Mouse (Mus musculus) intestine, postnatal 0 days (tissue): ENCODE results near the gene Adamts4. TPM values are rescaled to one million over a fixed set of nuclear protein-coding genes. Genes with fewer than 3 reads are reported as not detected.

ENCODE experiments used
- ATAC-seq: fragments of 200-750 bp; cut with Nextera tagmentation; 2 replicates; pipeline ENCODE4 v1.8.0; 2017; ENCODE audit warnings: mild to moderate bottlenecking, moderate TSS enrichment, moderate library complexity
- H3K27ac ChIP-seq: fragments of 300-500 bp; sonication (generic); 2 replicates; pipeline ENCODE4 v1.5.1; 2014; ENCODE audit warnings: mild to moderate bottlenecking, low read depth, low read length, moderate library complexity
- H3K27me3 ChIP-seq: fragments of 300-500 bp; sonication (generic); replicated peaks from 2 replicates; pipeline ENCODE4 v1.6.1; 2014; ENCODE audit warnings: low read length, mixed read lengths; ENCODE audit not compliant: control insufficient read depth, insufficient read depth
- H3K36me3 ChIP-seq: fragments of 300-500 bp; sonication (generic); 2 replicates; pipeline ENCODE4 v1.6.1; 2014; ENCODE audit warnings: mild to moderate bottlenecking, moderate library complexity; ENCODE audit not compliant: control insufficient read depth, insufficient read depth
- H3K4me1 ChIP-seq: fragments of 300-500 bp; sonication (generic); replicated peaks from 2 replicates; pipeline ENCODE4 v1.6.1; 2014; ENCODE audit warnings: antibody characterized with exemption, low read length, mixed read lengths; ENCODE audit not compliant: control insufficient read depth, insufficient read depth
- H3K4me2 ChIP-seq: fragments of 300-500 bp; sonication (generic); replicated peaks from 2 replicates; pipeline ENCODE4 v1.6.1; 2014; ENCODE audit warnings: low read depth, mild to moderate bottlenecking, moderate library complexity
- H3K4me3 ChIP-seq: fragments of 300-500 bp; sonication (generic); 2 replicates; pipeline ENCODE4 v1.5.1; 2014; ENCODE audit warnings: low read depth, low read length
- H3K9ac ChIP-seq: fragments of 300-500 bp; sonication (generic); 2 replicates; pipeline ENCODE4 v1.6.1; 2014; ENCODE audit warnings: mild to moderate bottlenecking, low read depth, low read length
- H3K9me3 ChIP-seq: fragments of 300-500 bp; sonication (generic); 2 replicates; pipeline ENCODE4 v1.6.1; 2016; ENCODE audit warnings: mixed run types; ENCODE audit not compliant: control insufficient read depth
- CTCF ChIP-seq: sonication (generic); IDR thresholded peaks from 2 replicates; pipeline ENCODE4 v1.5.1; 2016; ENCODE audit warnings: low read depth, mild to moderate bottlenecking, control low read depth, antibody characterized with exemption, moderate library complexity
- WGBS: fragments of 180-500 bp; shearing (Covaris S2); extraction: QIAGEN DNeasy Blood & Tissue Kit; methylation state at CpG from one replicate; pipeline ENCODE4 v1.1.7; 2014; 5-methylcytosine and 5-hydroxymethylcytosine counted together
- polyA plus RNA-seq: library from polyadenylated mRNA; unstranded; fragments of >200 nt; fragmentation: Nextera tagmentation; extraction: Ambion mirVana; gene quantifications from 2 replicates; pipeline ENCODE4 v1.2.1, GENCODE M21; 2015

Gene Adamts4
- polyA plus RNA-seq, 1 experiment from 2014 or later: 2.0 TPM

GRCm38 (mm10) chr1:171256937-171257548, 6.8 kb downstream of the Adamts4 start:
- Histone ChIP-seq H3K27me3 (no peaks in the 10 kb centered on the region), H3K4me2 (no peak overlapping the region), H3K27ac (no peak overlapping the region), H3K9ac (no peak overlapping the region), H3K9me3 (no peaks in the 10 kb centered on the region), H3K4me1 (no peaks in the 10 kb centered on the region), H3K4me3 (no peak overlapping the region), H3K36me3 (0 out of 2 replicates have a peak, but pooled peaks cover 3% of the 10 kb centered on the region)
- 64% methylated on average over 15 of the region's 15 CpGs for WGBS
- no peak for ATAC-seq
- TF ChIP-seq CTCF: peak; percentile 81

GRCm38 (mm10) chr1:171257781-171258180, 7.6 kb downstream of the Adamts4 start:
- no peak for ATAC-seq
- Histone ChIP-seq H3K27ac (no peak overlapping the region), H3K36me3 (0 out of 2 replicates have a peak, but pooled peaks cover 3% of the 10 kb centered on the region), H3K4me2 (no peak overlapping the region), H3K9ac (no peak overlapping the region), H3K9me3 (no peaks in the 10 kb centered on the region), H3K27me3 (no peaks in the 10 kb centered on the region), H3K4me1 (peaks cover 4% of the 10 kb centered on the region; the same call in 1 of the 2 replicates), H3K4me3 (no peak overlapping the region)
- WGBS: 88% methylated on average over 9 of the region's 9 CpGs
- TF ChIP-seq CTCF: no peak

GRCm38 (mm10) chr1:171258921-171259320, 8.7 kb downstream of the Adamts4 start:
- no peak overlapping the region for H3K4me3 ChIP-seq
- H3K27ac ChIP-seq: no peak overlapping the region
- no peak for TF ChIP-seq CTCF
- 73% methylated on average over 17 of the region's 17 CpGs for WGBS
- no peak overlapping the region for H3K4me2 ChIP-seq
- no peak overlapping the region for H3K9ac ChIP-seq
- peaks cover 4% of the 10 kb centered on the region; the same call in 1 of the 2 replicates for H3K4me1 ChIP-seq
- 0 out of 2 replicates have a peak, but pooled peaks cover 3% of the 10 kb centered on the region for H3K36me3 ChIP-seq
- H3K27me3 ChIP-seq: no peaks in the 10 kb centered on the region
- no peak for ATAC-seq
- no peaks in the 10 kb centered on the region for H3K9me3 ChIP-seq

GRCm38 (mm10) chr1:171260316-171260715, 10.1 kb downstream of the Adamts4 start:
- H3K9ac ChIP-seq: no peak overlapping the region
- H3K36me3 ChIP-seq: 0 out of 2 replicates have a peak, but pooled peaks cover 3% of the 10 kb centered on the region
- H3K4me2 ChIP-seq: no peak overlapping the region
- ATAC-seq: no peak
- H3K4me1 ChIP-seq: peaks cover 4% of the 10 kb centered on the region; the same call in 1 of the 2 replicates
- no peaks in the 10 kb centered on the region for H3K27me3 ChIP-seq
- WGBS: 57% methylated on average over 3 of the region's 3 CpGs
- no peak overlapping the region for H3K4me3 ChIP-seq
- no peak for TF ChIP-seq CTCF
- H3K27ac ChIP-seq: no peak overlapping the region
- H3K9me3 ChIP-seq: no peaks in the 10 kb centered on the region

GRCm38 (mm10) chr1:171262594-171263130, 12.4 kb downstream of the Adamts4 start:
- peak; percentile 41; the same call in 1 of the 2 replicates for ATAC-seq
- no peaks in the 10 kb centered on the region for H3K9me3 ChIP-seq
- 7% methylated on average over 8 of the region's 8 CpGs for WGBS
- H3K36me3 ChIP-seq: no peaks in the 10 kb centered on the region
- peaks cover 4% of the 10 kb centered on the region; the same call in 1 of the 2 replicates for H3K4me1 ChIP-seq
- peak overlapping the region; percentile 68; the same call in 1 of the 2 replicates for H3K27ac ChIP-seq
- no peak for TF ChIP-seq CTCF
- H3K27me3 ChIP-seq: no peaks in the 10 kb centered on the region
- H3K4me3 ChIP-seq: no peak overlapping the region
- H3K9ac ChIP-seq: no peak overlapping the region
- H3K4me2 ChIP-seq: peak overlapping the region; percentile 41

- Histone ChIP-seq H3K9me3 (no peaks in the 10 kb centered on the region), H3K4me2 (peak overlapping the region; percentile 41; the same call in 1 of the 2 replicates), H3K27ac (peak overlapping the region; percentile 64; the same call in 1 of the 2 replicates), H3K4me3 (no peak overlapping the region), H3K9ac (no peak overlapping the region), H3K4me1 (peaks cover 4% of the 10 kb centered on the region; the same call in 1 of the 2 replicates), H3K27me3 (no peaks in the 10 kb centered on the region), H3K36me3 (no peaks in the 10 kb centered on the region)
- 6% methylated on average over 2 of the region's 2 CpGs for WGBS
- ATAC-seq: peak; percentile 69
- no peak for TF ChIP-seq CTCF
These were observed 13.0 kb downstream of the Adamts4 start for GRCm38 (mm10) chr1:171263185-171263611.
